28 mouse cellular contexts compared by ENCODE assay signal in the genomic region with DNA sequence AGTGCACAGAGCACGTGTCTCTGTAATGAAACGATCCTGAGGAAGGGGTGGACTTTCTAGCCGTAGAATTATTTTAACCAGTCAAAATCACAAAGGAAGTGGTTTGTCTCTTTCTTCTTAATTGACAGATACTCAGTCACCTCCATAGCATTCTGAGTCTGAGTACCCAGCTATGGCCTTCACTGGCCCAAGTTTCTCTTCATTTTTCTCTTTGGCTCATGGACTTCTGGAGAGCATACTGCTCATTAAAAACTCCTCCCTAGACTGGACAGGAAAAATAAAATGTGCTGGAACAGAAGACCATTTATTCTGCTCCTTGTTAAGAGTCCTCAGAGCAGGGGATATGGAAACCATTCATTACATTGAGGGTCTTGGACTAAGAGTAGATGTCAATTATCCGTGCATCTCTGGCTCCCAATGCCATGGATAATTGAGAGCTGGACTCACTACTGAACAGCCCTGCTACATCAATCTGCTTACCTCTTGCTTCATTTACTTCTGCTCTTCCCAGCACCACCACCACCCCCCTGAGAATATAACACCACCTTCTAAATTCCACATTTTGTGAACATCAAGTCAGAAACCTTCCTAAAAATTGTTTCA.
A peak's percentile ranks its signal among the peaks of the same experiment; 100 is the strongest.
DNase-seq lines count a peak whose midpoint lies in the region; ATAC-seq and TF ChIP-seq lines count a peak whose summit lies in the region.
"Had no signal": no experiment of that assay in that cellular context is flagged by ENCODE, and none has a peak within 500 bp of the region (broad histone marks: within the 10 kb centered on the region; RNA-seq: fewer than 3 reads in every experiment).

No protein-coding gene starts in this region.

- DNase-seq in limb, embryonic 10.5 days (ENCODE audit: low spot score) = no peak
- peak; percentile 0 for DNase-seq in embryonic facial prominence, embryonic 14.5 days (ENCODE audit: low spot score)
- DNase-seq in ovary, postnatal 14 days (ENCODE audit: low spot score) = no peak
- no peak for DNase-seq in thymus, postnatal 4 days
- no peak for DNase-seq in cerebellum, adult 2 months
- DNase-seq: adrenal gland, adult 2 months; adrenal gland, postnatal 14 days; cerebellum, adult 18-20 months; cerebellum, postnatal 10 days; cerebellum, postnatal 36 days; embryo, embryonic 11 days; gastrocnemius, adult 2 months; gastrocnemius, postnatal 14 days; heart, adult 11 months; heart, postnatal 10 days; heart, postnatal 36 days; kidney, adult 11 months had no signal

- ATAC-seq in limb, embryonic 15.5 days (ENCODE audit: insufficient number of reproducible peaks, low FRiP score, low TSS enrichment, low read depth) = no peak
- ATAC-seq in embryonic facial prominence, embryonic 14.5 days (ENCODE audit: low read depth) = no peak
- peak; percentile 51; the same call in 1 of the 2 replicates for ATAC-seq in forebrain, embryonic 12.5 days (ENCODE audit: low FRiP score)
- peak; percentile 32; the same call in 1 of the 2 replicates for ATAC-seq in forebrain, embryonic 15.5 days (replicated peaks)
- ATAC-seq: CD4-positive, CD25-positive, alpha-beta regulatory T cell, adult 4 months; hindbrain, embryonic 16.5 days; intestine, embryonic 15.5 days had no signal

- H3K4me1 ChIP-seq in limb, embryonic 15.5 days = 0 out of 2 replicates have a peak, but pooled peaks cover 2% of the 10 kb centered on the region
- no peaks in the 10 kb centered on the region for H3K4me1 ChIP-seq in limb, embryonic 10.5 days
- H3K4me1 ChIP-seq in embryonic facial prominence, embryonic 14.5 days (ENCODE audit: control insufficient read depth, insufficient read depth, low read length) = no peaks in the 10 kb centered on the region
- H3K4me1 ChIP-seq in forebrain, embryonic 12.5 days = no peaks in the 10 kb centered on the region
- no peaks in the 10 kb centered on the region for H3K4me1 ChIP-seq in forebrain, embryonic 15.5 days
- no peaks in the 10 kb centered on the region for H3K4me1 ChIP-seq in cerebellum, adult 2 months (ENCODE audit: control insufficient read depth, insufficient read depth, low read length)
- H3K4me1 ChIP-seq: heart, embryonic 12.5 days; heart, embryonic 15.5 days; hindbrain, embryonic 10.5 days; hindbrain, embryonic 13.5 days; intestine, embryonic 15.5 days had no signal

- no peaks in the 10 kb centered on the region for H3K36me3 ChIP-seq in limb, embryonic 15.5 days
- no peaks in the 10 kb centered on the region for H3K36me3 ChIP-seq in limb, embryonic 10.5 days
- H3K36me3 ChIP-seq in embryonic facial prominence, embryonic 14.5 days (ENCODE audit: control insufficient read depth, insufficient read depth, low read length) = no peaks in the 10 kb centered on the region
- H3K36me3 ChIP-seq in forebrain, embryonic 12.5 days (replicated peaks) = no peaks in the 10 kb centered on the region
- no peaks in the 10 kb centered on the region for H3K36me3 ChIP-seq in forebrain, embryonic 15.5 days
- H3K36me3 ChIP-seq: heart, embryonic 12.5 days; heart, embryonic 15.5 days; hindbrain, embryonic 10.5 days; hindbrain, embryonic 13.5 days; intestine, embryonic 15.5 days had no signal

- no peak overlapping the region for H3K4me3 ChIP-seq in limb, embryonic 15.5 days
- H3K4me3 ChIP-seq in limb, embryonic 10.5 days = no peak overlapping the region
- H3K4me3 ChIP-seq in embryonic facial prominence, embryonic 14.5 days (ENCODE audit: low read depth, low read length) = no peak overlapping the region
- H3K4me3 ChIP-seq in forebrain, embryonic 12.5 days (replicated peaks) = no peak overlapping the region
- no peak overlapping the region for H3K4me3 ChIP-seq in forebrain, embryonic 15.5 days
- H3K4me3 ChIP-seq in cerebellum, adult 2 months (replicated peaks; ENCODE audit: insufficient read depth, low read depth, low read length) = no peak overlapping the region
- H3K4me3 ChIP-seq: erythroblast, embryonic 14.5 days; gastrocnemius, adult 2 months; heart, embryonic 12.5 days; heart, embryonic 15.5 days; hindbrain, embryonic 10.5 days; hindbrain, embryonic 13.5 days; intestine, embryonic 15.5 days had no signal

- no peak for TF ChIP-seq CTCF in cerebellum, adult 2 months (IDR thresholded peaks at IDR 0.05; ENCODE audit: borderline replicate concordance, insufficient read depth, low read depth, low read length)

- H3K27ac ChIP-seq in limb, embryonic 15.5 days = peak overlapping the region; percentile 50; the same call in 1 of the 2 replicates
- no peak overlapping the region for H3K27ac ChIP-seq in limb, embryonic 10.5 days
- H3K27ac ChIP-seq in embryonic facial prominence, embryonic 14.5 days (replicated peaks; ENCODE audit: low read depth, low read length) = no peak overlapping the region
- 0 out of 2 replicates have a peak overlapping the region, but pooled peaks have one; percentile 31 for H3K27ac ChIP-seq in forebrain, embryonic 12.5 days
- no peak overlapping the region for H3K27ac ChIP-seq in forebrain, embryonic 15.5 days (replicated peaks)
- H3K27ac ChIP-seq in cerebellum, adult 2 months (ENCODE audit: insufficient read depth, low read length) = no peak overlapping the region
- H3K27ac ChIP-seq: gastrocnemius, adult 2 months; heart, embryonic 15.5 days; hindbrain, embryonic 10.5 days; hindbrain, embryonic 13.5 days; intestine, embryonic 15.5 days had no signal

- no peak overlapping the region for H3K9ac ChIP-seq in limb, embryonic 15.5 days
- no peak overlapping the region for H3K9ac ChIP-seq in embryonic facial prominence, embryonic 14.5 days (ENCODE audit: low read depth, low read length)
- H3K9ac ChIP-seq in forebrain, embryonic 12.5 days = no peak overlapping the region
- H3K9ac ChIP-seq in forebrain, embryonic 15.5 days (replicated peaks) = no peak overlapping the region
- H3K9ac ChIP-seq: heart, embryonic 12.5 days; heart, embryonic 15.5 days; hindbrain, embryonic 13.5 days; intestine, embryonic 15.5 days had no signal

- no peaks in the 10 kb centered on the region for H3K27me3 ChIP-seq in limb, embryonic 15.5 days
- no peaks in the 10 kb centered on the region for H3K27me3 ChIP-seq in limb, embryonic 10.5 days (ENCODE audit: low read depth, poor library complexity, severe bottlenecking)
- no peaks in the 10 kb centered on the region for H3K27me3 ChIP-seq in embryonic facial prominence, embryonic 14.5 days (replicated peaks; ENCODE audit: control insufficient read depth, insufficient read depth, low read length)
- H3K27me3 ChIP-seq in forebrain, embryonic 12.5 days = no peaks in the 10 kb centered on the region
- H3K27me3 ChIP-seq in forebrain, embryonic 15.5 days = no peaks in the 10 kb centered on the region
- H3K27me3 ChIP-seq in cerebellum, adult 2 months (ENCODE audit: control insufficient read depth, insufficient read depth, low read length) = no peaks in the 10 kb centered on the region
- H3K27me3 ChIP-seq: heart, embryonic 12.5 days; heart, embryonic 15.5 days; hindbrain, embryonic 13.5 days; intestine, embryonic 15.5 days had no signal

- H3K4me2 ChIP-seq in limb, embryonic 15.5 days = no peak overlapping the region
- no peak overlapping the region for H3K4me2 ChIP-seq in embryonic facial prominence, embryonic 14.5 days (ENCODE audit: low read depth, low read length)
- H3K4me2 ChIP-seq in forebrain, embryonic 12.5 days = no peak overlapping the region
- H3K4me2 ChIP-seq in forebrain, embryonic 15.5 days (replicated peaks) = no peak overlapping the region
- H3K4me2 ChIP-seq: heart, embryonic 12.5 days; heart, embryonic 15.5 days; hindbrain, embryonic 13.5 days; intestine, embryonic 15.5 days had no signal

- no peaks in the 10 kb centered on the region for H3K9me3 ChIP-seq in limb, embryonic 15.5 days
- H3K9me3 ChIP-seq in limb, embryonic 10.5 days (replicated peaks) = no peaks in the 10 kb centered on the region
- no peaks in the 10 kb centered on the region for H3K9me3 ChIP-seq in embryonic facial prominence, embryonic 14.5 days (ENCODE audit: control insufficient read depth, low read length)
- no peaks in the 10 kb centered on the region for H3K9me3 ChIP-seq in forebrain, embryonic 12.5 days
- no peaks in the 10 kb centered on the region for H3K9me3 ChIP-seq in forebrain, embryonic 15.5 days
- H3K9me3 ChIP-seq: heart, embryonic 12.5 days; heart, embryonic 15.5 days; hindbrain, embryonic 10.5 days; hindbrain, embryonic 13.5 days; intestine, embryonic 15.5 days had no signal

- no peak for TF ChIP-seq POLR2A in cerebellum, adult 2 months (IDR thresholded peaks at IDR 0.05; ENCODE audit: borderline replicate concordance, insufficient read depth, low read length)

- WGBS in limb, embryonic 15.5 days = 48% methylated on average over 4 of the region's 4 CpGs
- WGBS in limb, embryonic 10.5 days = 70% methylated on average over 4 of the region's 4 CpGs
- 71% methylated on average over 4 of the region's 4 CpGs for WGBS in embryonic facial prominence, embryonic 14.5 days
- WGBS in forebrain, embryonic 12.5 days = 50% methylated on average over 4 of the region's 4 CpGs
- WGBS in forebrain, embryonic 15.5 days = 30% methylated on average over 4 of the region's 4 CpGs
- 79% methylated on average over 4 of the region's 4 CpGs for WGBS in cerebellum, adult 2 months

Comparison
In these comparisons a context has a peak if more than half of its experiments do, and no peak if none do; other contexts are left out.
1. H3K27ac ChIP-seq: peak in limb, embryonic 15.5 days (single experiment) and forebrain, embryonic 12.5 days (single experiment); none in limb, embryonic 10.5 days (single experiment), embryonic facial prominence, embryonic 14.5 days (single experiment), forebrain, embryonic 15.5 days (single experiment) and cerebellum, adult 2 months (single experiment).
2. ATAC-seq: peak in forebrain, embryonic 12.5 days (single experiment) and forebrain, embryonic 15.5 days (single experiment); none in limb, embryonic 15.5 days (single experiment) and embryonic facial prominence, embryonic 14.5 days (single experiment).